Mouse (Mus musculus) adrenal gland, postnatal 10 days (tissue): ENCODE results near the gene Naaa. TPM values are rescaled to one million over a fixed set of nuclear protein-coding genes. Genes with fewer than 3 reads are reported as not detected.
A peak's percentile ranks its signal among the peaks of the same experiment; 100 is the strongest.

Source experiments
- DNase-seq: peaks from one replicate; pipeline ENCODE4 v3.0.0; 2021; ENCODE audit warnings: mixed read lengths
- total RNA-seq, 2 experiments: library from RNA; stranded (reverse); gene quantifications; 2 replicates each; pipeline ENCODE4 v1.2.3; 2021

The Naaa gene
- total RNA-seq, 2 experiments from 2014 or later: 26.7 to 27.0 TPM

DNA sequence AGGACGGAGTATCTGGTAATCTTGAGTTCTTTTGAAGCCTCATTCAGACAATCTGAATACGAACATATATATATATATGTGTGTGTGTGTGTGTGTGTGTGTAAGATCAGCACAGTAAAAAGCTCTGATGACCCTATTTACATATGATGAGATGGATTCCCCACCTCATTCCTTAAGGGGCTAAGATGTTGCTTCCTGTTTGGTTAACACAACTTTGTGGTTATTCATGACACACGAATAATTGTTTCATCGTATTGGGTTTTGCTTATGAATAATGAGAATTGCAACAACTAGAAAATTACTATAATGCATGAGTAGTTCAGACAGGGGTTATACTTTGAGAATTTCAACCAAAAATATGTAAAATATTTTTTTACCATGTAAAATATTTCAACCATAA is 62.7 kb downstream of the Naaa start, which contains the start of gene U90926:
Gene U90926, minus strand, starts transcription at position 101 of the 400 bp plus-strand sequence.
- no peak for DNase-seq

DNA sequence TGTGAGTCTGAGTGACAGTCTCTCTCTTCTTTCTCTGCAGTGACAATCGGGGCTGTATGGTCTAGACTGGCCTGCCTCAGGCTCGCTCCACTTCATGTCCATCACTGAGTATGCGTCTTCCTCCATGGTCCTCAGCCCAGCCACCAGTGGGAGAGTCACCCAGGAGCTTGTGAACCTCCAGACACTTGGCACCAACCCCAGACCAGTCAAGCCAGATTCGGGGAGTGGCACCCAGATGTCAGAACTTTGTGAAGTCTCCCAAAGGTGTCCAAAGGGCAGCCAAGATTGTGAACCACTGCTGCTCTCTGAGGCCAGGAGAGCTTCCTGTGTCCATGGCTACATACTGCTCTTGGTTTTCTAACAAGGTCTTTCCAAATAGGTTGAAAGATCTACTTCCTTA is 65.7 kb downstream of the Naaa start:
- DNase-seq: peak; percentile 37

DNA sequence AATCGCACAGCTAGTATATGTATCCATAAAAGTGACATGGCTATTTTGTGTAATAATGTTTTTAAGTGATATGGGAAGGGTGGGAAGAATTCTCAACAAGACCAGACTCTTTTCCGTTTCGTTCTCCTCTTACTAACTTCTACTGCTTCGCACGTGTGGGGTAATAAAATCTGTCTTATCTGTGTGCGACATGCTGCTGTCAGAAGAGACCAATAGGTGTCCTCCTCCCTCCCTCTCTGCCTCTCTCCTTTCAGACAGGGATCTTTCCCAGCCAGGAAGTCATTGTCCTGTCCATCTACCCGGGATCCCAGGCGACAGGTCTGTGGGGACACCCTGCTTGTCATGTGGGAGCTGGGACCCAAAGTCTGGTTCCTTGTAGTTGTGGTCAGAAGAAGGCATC is 67.8 kb downstream of the Naaa start:
- DNase-seq: no peak

Other genes starting within 250 kb of the Naaa start
- gene Cdkl2, start 234.3 kb downstream of the Naaa start, total RNA-seq: 1 to 10 TPM; 5.4 to 6.0 TPM
- 10 to 100 TPM; 92.8 to 96.6 TPM for gene G3bp2, start 194.5 kb downstream of the Naaa start, total RNA-seq
- gene Uso1, start 140.2 kb downstream of the Naaa start, total RNA-seq: 10 to 100 TPM; 64.1 to 71.5 TPM
- under 1 TPM in 1 of 2 experiments, not detected in 1; 0.96 TPM for gene U90926, start 62.8 kb downstream of the Naaa start, total RNA-seq
- under 1 TPM; 0.12 to 0.21 TPM for gene Ppef2, start 21.9 kb downstream of the Naaa start, total RNA-seq
- gene Sdad1, start 32.3 kb upstream of the Naaa start, total RNA-seq: 10 to 100 TPM; 32.1 to 36.0 TPM
- 1 to 10 TPM; 1.5 TPM for gene Cxcl9, start 49.9 kb upstream of the Naaa start, total RNA-seq
- 100 to 1,000 TPM; 126 to 154 TPM for gene Art3, start 53.7 kb upstream of the Naaa start, total RNA-seq
- gene Cxcl10, start 70.7 kb upstream of the Naaa start, total RNA-seq: under 1 TPM; 0.57 to 0.94 TPM
- 10 to 100 TPM; 30.3 to 34.0 TPM for gene Nup54, start 157.0 kb upstream of the Naaa start, total RNA-seq
- gene Scarb2, start 228.7 kb upstream of the Naaa start, total RNA-seq: 10 to 100 TPM; 79.6 to 80.6 TPM